Mouse (Mus musculus) large intestine, adult 2 months (tissue): ENCODE results near the gene Nup62. TPM values are rescaled to one million over a fixed set of nuclear protein-coding genes. Genes with fewer than 3 reads are reported as not detected.

Experiments used
- DNase-seq: peaks from one replicate; pipeline ENCODE4 v3.0.0-alpha.2; 2012; ENCODE audit warnings: low read depth, low spot score
- WGBS: fragments of 180-500 bp; shearing (Covaris S2); methylation state at CpG from one replicate; pipeline ENCODE4 v1.1.7; 2018; 5-methylcytosine and 5-hydroxymethylcytosine counted together
- polyA plus RNA-seq: library from polyadenylated mRNA; depleted of rRNA; stranded (reverse); fragments of >200 nt; gene quantifications from 2 replicates; pipeline ENCODE4 v1.2.3, GENCODE M21; 2012; rRNA removed

Nup62 gene
- polyA plus RNA-seq, result 50.3 and 51.3 TPM in 2 replicates

DNA sequence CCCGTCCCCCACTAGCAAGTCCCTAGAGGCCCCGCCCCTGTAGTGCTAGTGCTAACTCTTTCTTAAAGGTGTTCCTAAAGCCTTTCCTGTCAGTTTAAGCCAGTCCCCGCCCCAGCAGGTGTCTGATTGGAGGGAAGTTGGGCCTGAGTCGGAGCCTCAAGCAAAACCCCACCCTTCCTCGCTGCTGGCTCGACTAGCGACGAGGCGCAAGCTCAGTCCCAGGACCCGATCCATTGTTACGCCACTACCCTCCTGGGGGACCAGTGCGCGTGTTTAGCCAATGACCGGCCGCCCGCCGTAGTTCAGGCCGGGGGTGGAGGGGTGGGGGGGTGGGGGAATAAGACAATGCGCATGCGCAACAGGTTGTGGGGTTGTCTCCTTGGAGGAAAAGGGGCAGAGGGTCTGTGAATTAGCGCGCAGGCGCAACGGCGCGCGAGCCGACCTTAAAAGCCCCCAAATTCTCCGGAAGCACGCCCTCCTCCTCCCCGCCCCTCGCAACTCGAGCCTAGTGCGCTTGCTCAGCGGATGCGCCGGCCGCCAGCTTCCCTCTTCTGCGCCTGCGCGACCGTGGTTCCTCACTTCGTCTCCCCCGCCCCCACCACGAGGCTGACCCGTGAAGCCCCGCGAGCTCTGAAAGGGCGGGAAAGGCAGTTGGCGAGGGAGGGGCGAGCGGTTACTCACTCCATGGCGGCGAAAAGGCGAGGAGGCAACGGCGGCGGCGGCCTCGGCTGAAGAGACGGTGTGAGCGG is at the start of gene Nup62, which contains the start of gene Il4i1:
Gene Nup62, plus strand, starts transcription at position 368 of the 749 bp plus-strand sequence.
Gene Il4i1, plus strand, starts transcription at position 667 of the 749 bp plus-strand sequence.
- WGBS, result under 1% methylated on average over 62 of the region's 62 CpGs
- peak; percentile 98 for DNase-seq

GRCm38 (mm10) chr7:44768129-44768528 is 47.8 kb upstream of the Nup62 start:
- 83% methylated on average over 5 of the region's 5 CpGs for WGBS
- no peak for DNase-seq

GRCm38 (mm10) chr7:44770046-44770578 is 45.8 kb upstream of the Nup62 start:
- DNase-seq, result peak; percentile 47
- WGBS, result 24% methylated on average over 6 of the region's 6 CpGs

- DNase-seq, result no peak
- WGBS, result 90% methylated on average over 8 of the region's 8 CpGs
Measured at GRCm38 (mm10) chr7:44772591-44773204, 43.2 kb upstream of the Nup62 start.

- DNase-seq, result no peak
- 92% methylated on average over 9 of the region's 9 CpGs for WGBS
Measured at GRCm38 (mm10) chr7:44776849-44777498, 38.9 kb upstream of the Nup62 start.

- DNase-seq, result no peak
- 87% methylated on average over 8 of the region's 8 CpGs for WGBS
Measured at GRCm38 (mm10) chr7:44780101-44780500, 35.8 kb upstream of the Nup62 start.

DNA sequence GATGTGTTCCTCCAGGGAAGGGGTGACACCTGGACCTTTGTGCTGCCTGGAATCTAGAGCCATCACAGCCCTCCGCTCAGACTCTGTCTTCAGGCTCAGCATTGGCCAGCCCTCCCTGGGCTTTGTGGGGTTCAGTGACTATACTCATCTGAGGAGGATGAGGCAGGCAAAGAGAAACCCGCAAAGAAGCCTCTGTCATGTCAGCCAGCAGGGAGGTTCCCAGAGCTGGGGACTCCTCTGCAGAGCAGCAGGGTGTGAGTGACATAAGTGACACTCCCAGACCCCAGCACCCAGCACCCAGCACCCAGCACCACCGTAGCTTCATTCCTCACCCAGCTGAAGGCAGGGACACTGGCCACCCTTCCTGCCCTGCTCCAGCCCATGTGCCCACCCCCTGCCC is 26.4 kb upstream of the Nup62 start:
- 72% methylated on average over 3 of the region's 3 CpGs for WGBS
- no peak for DNase-seq

DNA sequence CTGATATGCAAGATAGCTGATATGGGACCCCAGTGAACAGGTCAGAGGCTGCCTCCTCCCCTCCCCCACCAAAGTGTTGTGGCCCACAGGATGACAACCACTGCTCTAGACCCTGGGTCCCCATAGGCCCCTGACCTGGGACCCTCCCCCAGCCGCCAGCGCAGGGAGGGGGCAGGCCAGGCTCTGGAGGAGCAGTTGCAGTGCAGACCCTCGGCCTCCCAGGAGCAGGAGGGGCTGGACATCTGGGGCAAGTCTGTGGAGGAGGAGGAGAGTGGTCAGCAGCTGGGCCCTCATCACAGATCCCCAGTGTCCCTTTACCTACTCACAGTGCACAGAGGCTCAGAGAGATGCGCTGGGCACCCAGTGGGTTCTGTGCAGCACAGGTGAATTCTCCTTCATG is 25.8 kb upstream of the Nup62 start:
- WGBS, result 56% methylated on average over 4 of the region's 4 CpGs
- DNase-seq, result no peak

- DNase-seq, result no peak
- 87% methylated on average over 6 of the region's 6 CpGs for WGBS
Measured at GRCm38 (mm10) chr7:44792781-44793180, 23.1 kb upstream of the Nup62 start.

DNA sequence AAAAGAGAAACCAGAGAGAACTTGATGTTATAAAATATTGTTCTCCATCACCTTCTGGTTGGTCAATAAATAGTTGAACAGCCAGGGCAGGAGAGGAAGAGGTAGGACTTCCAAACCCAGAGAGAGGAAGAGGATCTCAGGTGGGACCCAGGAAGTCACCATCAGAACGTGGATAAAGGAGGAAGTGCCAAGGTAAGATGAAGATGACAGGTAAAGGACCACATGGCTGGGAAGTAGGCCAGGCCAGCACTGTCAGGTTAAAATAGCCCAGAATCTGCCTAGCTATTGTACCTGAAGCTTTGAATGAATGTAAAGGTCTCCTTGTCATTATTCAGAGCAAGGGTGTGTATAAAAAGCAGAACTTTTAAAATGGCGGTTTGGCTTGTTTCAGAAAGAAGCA is 7.0 kb upstream of the Nup62 start:
- DNase-seq, result no peak
- WGBS, result 70% methylated on average over 2 of the region's 2 CpGs

- WGBS, result 94% methylated on average over 3 of the region's 3 CpGs
- no peak for DNase-seq
Measured at GRCm38 (mm10) chr7:44809466-44809865, 6.4 kb upstream of the Nup62 start.

GRCm38 (mm10) chr7:44810365-44810764 is 5.5 kb upstream of the Nup62 start:
- 81% methylated on average over 4 of the region's 4 CpGs for WGBS
- DNase-seq, result no peak

DNA sequence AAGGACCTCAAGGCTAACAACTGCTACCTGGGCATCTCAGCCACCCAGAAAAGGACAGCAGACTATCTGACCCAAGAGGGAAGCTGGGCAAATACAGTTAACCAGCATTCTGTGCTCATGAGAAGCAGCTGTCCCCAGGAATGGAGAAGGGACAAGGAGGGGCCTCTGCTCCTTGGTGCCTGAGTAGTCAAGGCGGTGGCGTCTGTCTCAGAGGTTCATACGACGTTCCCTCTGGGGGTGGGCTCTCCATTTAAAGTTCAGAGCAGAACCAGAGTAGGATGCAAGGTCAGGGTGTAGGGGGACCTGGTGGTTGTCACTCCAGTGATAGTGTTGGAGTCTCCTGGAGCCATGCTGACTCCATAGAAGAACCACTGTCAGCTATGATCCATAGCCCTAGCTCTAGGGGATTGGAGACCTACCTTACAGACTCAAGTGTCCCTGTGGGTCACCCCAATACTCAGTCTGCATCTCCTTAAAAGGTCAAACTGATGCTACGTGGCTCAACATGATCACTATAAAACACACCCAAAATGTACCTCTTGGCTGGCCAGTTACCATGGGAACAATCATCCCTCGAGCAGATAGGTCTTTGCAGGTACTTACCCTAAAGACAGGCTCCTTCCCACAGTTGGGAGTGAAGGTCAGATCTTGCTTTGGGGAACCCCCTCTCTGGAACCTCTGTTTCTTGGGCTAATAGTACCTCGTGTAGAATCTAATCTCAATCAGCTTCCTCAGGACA is 4.9 kb upstream of the Nup62 start:
- no peak for DNase-seq
- WGBS, result 76% methylated on average over 7 of the region's 7 CpGs

DNA sequence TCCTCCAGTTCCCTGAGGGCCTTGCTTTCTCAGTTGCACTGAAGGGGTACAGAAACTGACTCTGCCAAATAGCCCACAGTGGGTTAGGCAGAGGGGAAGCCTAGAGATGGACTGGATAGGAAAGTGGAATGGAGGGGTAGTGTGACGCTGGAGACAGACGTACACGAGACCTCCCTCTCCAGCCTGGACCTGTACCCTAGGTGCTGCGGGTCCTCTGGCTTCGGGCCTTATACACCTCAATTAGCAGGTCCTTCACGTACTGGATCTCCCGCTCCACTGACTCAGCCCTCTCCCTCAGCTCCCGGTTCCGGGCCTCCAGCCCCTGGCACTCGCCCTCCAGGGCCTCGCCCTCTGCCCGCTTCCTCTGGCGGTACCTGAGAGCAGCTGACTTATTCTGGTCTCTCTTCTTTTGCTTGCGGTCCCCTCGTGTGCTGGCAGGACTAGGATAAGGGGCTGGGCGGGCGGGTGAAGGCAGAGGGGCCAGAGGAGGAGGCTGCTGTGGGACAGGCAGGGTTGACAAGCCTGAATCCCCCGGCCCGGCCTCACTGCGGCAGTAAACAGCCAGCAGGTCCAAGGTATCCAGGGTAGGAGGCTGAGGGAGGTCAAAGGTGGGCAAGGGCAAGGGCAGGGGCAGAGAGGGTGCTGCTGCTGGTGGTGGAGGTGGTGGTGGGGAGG is 3.1 kb upstream of the Nup62 start:
- WGBS, result 87% methylated on average over 20 of the region's 20 CpGs
- no peak for DNase-seq

DNA sequence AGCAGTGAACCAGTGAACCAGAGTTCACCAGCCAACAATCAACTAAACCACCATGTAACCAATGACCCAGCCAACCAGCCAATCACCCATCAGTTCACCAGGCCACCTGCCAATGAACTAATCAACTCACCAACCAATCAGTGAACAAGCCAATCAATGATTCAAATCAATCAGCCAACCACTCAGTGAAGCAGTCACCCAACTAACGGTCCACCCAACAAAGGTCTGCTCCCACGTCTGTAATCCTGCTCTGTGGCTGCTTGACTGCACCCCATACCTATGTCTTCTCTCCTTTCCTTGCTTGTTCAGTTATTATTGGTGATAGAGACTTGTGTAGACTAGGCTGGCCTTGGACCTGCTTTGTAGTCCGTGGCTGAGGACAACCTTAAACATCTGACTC is 1.9 kb upstream of the Nup62 start:
- DNase-seq, result no peak
- 90% methylated on average over 3 of the region's 3 CpGs for WGBS

- DNase-seq, result no peak
- WGBS, result 82% methylated on average over 4 of the region's 4 CpGs
Measured at GRCm38 (mm10) chr7:44814423-44814822, 1.5 kb upstream of the Nup62 start.

- no peak for DNase-seq
- WGBS, result 48% methylated on average over 14 of the region's 14 CpGs
Measured at GRCm38 (mm10) chr7:44814952-44815553, 835 bp upstream of the Nup62 start.

DNA sequence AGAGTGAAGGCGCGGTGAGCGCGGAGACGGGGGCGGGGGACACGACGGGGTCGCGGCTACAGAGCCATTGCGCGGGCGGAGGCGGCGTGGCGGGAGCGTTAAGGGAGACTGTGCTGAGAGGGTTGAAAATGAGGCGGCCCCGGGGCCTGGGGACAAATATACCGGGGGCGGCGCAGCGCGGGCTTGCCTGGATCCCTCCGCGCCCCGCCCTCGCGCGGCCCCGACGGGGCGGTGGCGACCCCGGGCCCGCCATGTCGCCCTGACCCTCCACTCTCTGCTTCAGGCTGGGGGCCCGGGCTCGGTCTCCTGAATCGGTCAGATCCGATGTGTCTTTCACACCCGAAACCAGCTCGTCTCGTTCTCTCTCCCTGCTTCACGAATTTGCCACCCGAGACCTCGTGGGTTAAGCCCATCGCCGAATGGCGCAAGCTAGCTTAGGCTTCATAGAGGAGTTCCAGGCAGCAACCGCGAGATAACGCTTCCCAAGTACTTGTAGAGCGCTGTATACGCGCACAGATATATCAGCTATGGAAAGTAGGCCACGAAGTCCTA is 658 bp downstream of the Nup62 start, which contains the start of gene Atf5:
Gene Atf5, minus strand, starts transcription at position 189 of the 552 bp plus-strand sequence.
- DNase-seq, result no peak
- WGBS, result 1% methylated on average over 52 of the region's 57 CpGs
